Mouse (Mus musculus) brain, embryonic 14.5 days (tissue): ENCODE measurements around the gene Rab11a. TPM values are rescaled to one million over a fixed set of nuclear protein-coding genes. Genes with fewer than 3 reads are reported as not detected.

ENCODE experiments used
- DNase-seq: peaks from one replicate; pipeline ENCODE4 v3.0.0-alpha.2; 2011; ENCODE audit warnings: low read depth
- CTCF ChIP-seq: fragments of 200-500 bp; IDR thresholded peaks from 2 replicates; pipeline ENCODE4 v1.5.1; 2012; ENCODE audit warnings: inconsistent platforms, mild to moderate bottlenecking, moderate library complexity, borderline replicate concordance; ENCODE audit not compliant: insufficient read depth, insufficient read length; ENCODE audit errors: extremely low read depth
- POLR2A ChIP-seq: fragments of 200-500 bp; IDR thresholded peaks from 2 replicates; pipeline ENCODE4 v1.6.1; 2012; ENCODE audit warnings: mild to moderate bottlenecking, inconsistent platforms, borderline replicate concordance; ENCODE audit not compliant: poor library complexity, insufficient read depth, insufficient read length, severe bottlenecking; ENCODE audit errors: extremely low read depth
- polyA plus RNA-seq: library from polyadenylated mRNA; depleted of rRNA; stranded (reverse); fragments of >200 nt; gene quantifications from 2 replicates; pipeline ENCODE4 v1.2.3, GENCODE M21; 2012; rRNA removed

Gene Rab11a
- 230 and 306 TPM in 2 replicates for polyA plus RNA-seq

- TF ChIP-seq POLR2A (peak; percentile 91), CTCF (no peak)
- DNase-seq: peak; percentile 98
Measured at GRCm38 (mm10) chr9:64737406-64738201, at the start of gene Rab11a. Gene Rab11a, minus strand, starts transcription at chr9:64737758.

- peak; percentile 65 for DNase-seq
- TF ChIP-seq POLR2A: no peak
- TF ChIP-seq CTCF: no peak
Measured at GRCm38 (mm10) chr9:64786216-64786905, 48.8 kb upstream of the Rab11a start.

GRCm38 (mm10) chr9:64784841-64785240 lies 47.3 kb upstream of the Rab11a start:
- peak; percentile 51 for DNase-seq
- TF ChIP-seq POLR2A (no peak), CTCF (peak; percentile 77)

- TF ChIP-seq POLR2A: no peak
- no peak for TF ChIP-seq CTCF
- no peak for DNase-seq
Measured at GRCm38 (mm10) chr9:64783511-64783910, 46.0 kb upstream of the Rab11a start.

GRCm38 (mm10) chr9:64779628-64780027 lies 42.1 kb upstream of the Rab11a start:
- TF ChIP-seq POLR2A (no peak), CTCF (peak; percentile 45; the same call in 1 of the 2 replicates)
- peak; percentile 70 for DNase-seq

DNA sequence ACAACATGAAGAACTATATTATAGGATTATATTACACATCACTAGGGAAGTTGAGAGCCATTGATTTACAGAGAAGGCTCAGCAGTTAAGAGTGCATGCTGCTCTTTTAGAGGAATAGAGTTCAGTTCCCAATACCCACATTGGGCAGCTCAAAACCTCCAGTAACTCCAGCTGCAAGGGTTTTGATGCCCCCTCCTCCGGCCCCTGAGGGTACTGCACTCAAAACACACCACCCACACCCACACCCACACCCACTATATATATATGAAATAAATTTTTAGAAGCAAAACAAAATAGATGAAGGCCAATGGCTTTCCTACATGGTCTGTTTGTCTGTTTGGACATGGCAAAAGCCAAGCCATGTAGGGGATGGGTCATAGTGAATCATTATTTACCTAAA lies 40.6 kb upstream of the Rab11a start:
- TF ChIP-seq CTCF: no peak
- TF ChIP-seq POLR2A: no peak
- no peak for DNase-seq

- no peak for DNase-seq
- TF ChIP-seq CTCF (no peak), POLR2A (no peak)
Measured at GRCm38 (mm10) chr9:64777441-64777987, 40.0 kb upstream of the Rab11a start.

DNA sequence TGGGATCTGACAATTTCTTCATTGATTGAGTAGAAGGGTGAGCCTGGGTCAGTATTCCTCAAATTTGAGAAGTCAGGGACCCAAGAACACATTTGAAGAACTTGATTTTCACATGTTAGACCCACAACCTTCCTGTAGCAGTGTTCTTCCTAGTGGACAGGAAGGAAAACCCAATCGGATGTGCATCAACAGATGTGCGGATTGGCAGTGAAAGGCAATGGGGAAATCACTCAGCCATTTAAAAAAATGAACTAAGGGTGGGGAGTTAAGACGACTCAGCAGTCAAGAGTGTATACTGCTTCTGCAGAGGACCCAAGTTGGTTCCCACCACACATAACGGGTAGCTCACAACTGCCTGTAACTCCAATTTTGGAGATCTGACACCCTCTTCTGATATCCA lies 37.9 kb upstream of the Rab11a start:
- DNase-seq: no peak
- TF ChIP-seq POLR2A (no peak), CTCF (no peak)

DNA sequence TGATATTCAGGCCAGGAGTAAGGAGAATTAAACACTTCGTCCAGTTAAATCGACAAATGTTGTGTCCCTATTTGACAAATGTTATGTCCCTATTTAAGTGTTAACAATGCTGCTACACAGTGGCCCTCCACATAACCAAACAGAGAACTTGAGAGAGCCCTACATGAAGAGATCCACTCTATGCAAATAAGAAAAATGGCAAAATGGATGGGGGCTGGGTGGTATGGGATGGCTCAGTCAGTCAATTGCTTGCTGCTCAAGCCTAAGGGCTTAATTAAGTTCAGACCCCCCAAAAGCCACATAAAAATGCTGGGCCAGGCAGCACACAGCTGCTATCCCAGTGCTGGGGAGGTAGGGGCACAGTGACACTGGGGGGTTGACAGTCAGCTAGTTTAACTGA lies 37.3 kb upstream of the Rab11a start:
- DNase-seq: peak; percentile 42
- TF ChIP-seq POLR2A (no peak), CTCF (no peak)

GRCm38 (mm10) chr9:64774411-64774811 lies 36.9 kb upstream of the Rab11a start:
- TF ChIP-seq POLR2A (no peak), CTCF (no peak)
- peak; percentile 75 for DNase-seq

DNA sequence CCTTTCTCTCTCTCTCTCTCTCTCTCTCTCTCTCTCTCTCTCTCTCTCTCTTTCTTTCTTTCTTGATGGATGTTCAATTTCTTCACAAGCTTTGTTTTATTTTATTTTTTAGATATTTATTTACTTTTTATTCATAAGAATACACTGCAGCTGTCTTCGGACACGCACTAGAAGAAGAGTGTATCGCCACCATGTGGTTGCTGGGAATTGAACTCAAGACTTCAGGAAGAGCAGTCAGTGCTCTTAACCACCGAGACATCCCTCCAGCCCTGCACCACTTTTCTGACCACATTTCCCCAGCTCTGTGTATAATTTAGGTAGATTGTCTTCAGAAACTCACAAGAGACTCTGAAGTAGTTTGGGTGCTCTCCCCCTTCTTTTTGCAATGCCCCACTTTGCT lies 36.4 kb upstream of the Rab11a start:
- TF ChIP-seq POLR2A: no peak
- TF ChIP-seq CTCF: peak; percentile 30; the same call in 1 of the 2 replicates
- DNase-seq: peak; percentile 44

DNA sequence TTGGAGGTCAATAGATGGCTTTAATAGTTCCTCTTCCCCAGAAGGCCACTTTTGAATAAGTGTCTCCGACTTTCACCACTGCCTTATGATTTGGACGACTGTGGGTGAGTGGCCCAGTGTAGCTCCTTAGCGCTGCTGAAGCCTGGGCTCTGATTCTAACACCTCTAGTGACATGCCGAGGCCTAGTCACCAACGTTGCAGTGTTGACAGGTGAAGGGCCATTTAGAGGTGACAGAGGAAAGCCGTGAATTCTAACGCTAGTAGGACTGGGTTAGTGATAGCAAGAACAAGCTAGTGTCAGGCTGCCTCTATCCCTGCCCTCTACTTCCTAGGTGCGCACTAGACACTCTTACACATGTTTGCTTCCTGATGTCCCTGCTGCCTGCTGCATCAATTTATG lies 35.7 kb upstream of the Rab11a start:
- no peak for DNase-seq

GRCm38 (mm10) chr9:64771236-64771635 lies 33.7 kb upstream of the Rab11a start:
- no peak for TF ChIP-seq POLR2A
- no peak for TF ChIP-seq CTCF
- peak; percentile 63 for DNase-seq

More for the DNA sequence above, 35.7 kb upstream of the Rab11a start:
- TF ChIP-seq CTCF: no peak
